Mouse (Mus musculus): ENCODE data around the gene Asic5. TPM values are rescaled to one million over a fixed set of nuclear protein-coding genes. Genes with fewer than 3 reads are reported as not detected.

Asic5 gene
- polyA plus RNA-seq, 1 experiment, result not detected

- Histone ChIP-seq H3K4me3 (ENCODE audit: insufficient read depth, poor library complexity, severe bottlenecking) (no peak overlapping the region), H3K79me2 (ENCODE audit: control insufficient read depth, insufficient read depth) (no peaks in the 10 kb centered on the region), H3K27me3 (ENCODE audit: control insufficient read depth, insufficient read depth, insufficient read length) (no peaks in the 10 kb centered on the region), H3ac (ENCODE audit: control insufficient read depth, insufficient read length, low read depth) (no peak overlapping the region), H3K79me3 (ENCODE audit: low read depth) (no peaks in the 10 kb centered on the region), H3K36me3 (ENCODE audit: control insufficient read depth, insufficient read depth) (no peaks in the 10 kb centered on the region)
- TF ChIP-seq FOSL1 (IDR thresholded peaks at IDR 0.05; ENCODE audit: insufficient read depth, low read length, poor library complexity, severe bottlenecking), result no peak
- no peak for TF ChIP-seq MYOG (IDR thresholded peaks at IDR 0.05; ENCODE audit: control insufficient read depth, extremely low read depth, insufficient read length)
- TF ChIP-seq MAX (IDR thresholded peaks at IDR 0.05), result no peak
- no peak for TF ChIP-seq MYOD1 (IDR thresholded peaks at IDR 0.05; ENCODE audit: control insufficient read depth, insufficient read length, low read depth)
- TF ChIP-seq CTCF (IDR thresholded peaks at IDR 0.05; ENCODE audit: control insufficient read depth, insufficient read depth, insufficient read length), result no peak
- no peak for TF ChIP-seq CEBPB (IDR thresholded peaks at IDR 0.05; ENCODE audit: low read depth)
- no peak for TF ChIP-seq USF1 (IDR thresholded peaks at IDR 0.05; ENCODE audit: low read depth)
Observed at GRCm38 (mm10) chr3:81949048-81949447, 33.0 kb upstream of the Asic5 start.

GRCm38 (mm10) chr3:81951785-81952184, 30.3 kb upstream of the Asic5 start:
- no peak for TF ChIP-seq MYOD1 (IDR thresholded peaks at IDR 0.05; ENCODE audit: control insufficient read depth, insufficient read length, low read depth)
- TF ChIP-seq CEBPB (IDR thresholded peaks at IDR 0.05; ENCODE audit: low read depth), result no peak
- no peak for TF ChIP-seq CTCF (IDR thresholded peaks at IDR 0.05; ENCODE audit: control insufficient read depth, insufficient read depth, insufficient read length)
- no peak for TF ChIP-seq MYOG (IDR thresholded peaks at IDR 0.05; ENCODE audit: control insufficient read depth, extremely low read depth, insufficient read length)
- no peak for TF ChIP-seq MAX (IDR thresholded peaks at IDR 0.05)
- no peak for TF ChIP-seq USF1 (IDR thresholded peaks at IDR 0.05; ENCODE audit: low read depth)
- no peak for TF ChIP-seq FOSL1 (IDR thresholded peaks at IDR 0.05; ENCODE audit: insufficient read depth, low read length, poor library complexity, severe bottlenecking)
- Histone ChIP-seq H3K4me3 (ENCODE audit: insufficient read depth, poor library complexity, severe bottlenecking) (no peak overlapping the region), H3K79me3 (ENCODE audit: low read depth) (no peaks in the 10 kb centered on the region), H3K27me3 (ENCODE audit: control insufficient read depth, insufficient read depth, insufficient read length) (no peaks in the 10 kb centered on the region), H3K79me2 (ENCODE audit: control insufficient read depth, insufficient read depth) (no peaks in the 10 kb centered on the region), H3K36me3 (ENCODE audit: control insufficient read depth, insufficient read depth) (no peaks in the 10 kb centered on the region), H3ac (ENCODE audit: control insufficient read depth, insufficient read length, low read depth) (no peak overlapping the region)

- Histone ChIP-seq H3K4me3 (ENCODE audit: insufficient read depth, poor library complexity, severe bottlenecking) (no peak overlapping the region), H3K79me2 (ENCODE audit: control insufficient read depth, insufficient read depth) (no peaks in the 10 kb centered on the region), H3K36me3 (ENCODE audit: control insufficient read depth, insufficient read depth) (no peaks in the 10 kb centered on the region), H3K79me3 (ENCODE audit: low read depth) (no peaks in the 10 kb centered on the region), H3ac (ENCODE audit: control insufficient read depth, insufficient read length, low read depth) (no peak overlapping the region), H3K27me3 (ENCODE audit: control insufficient read depth, insufficient read depth, insufficient read length) (no peaks in the 10 kb centered on the region)
- TF ChIP-seq MAX (IDR thresholded peaks at IDR 0.05), result no peak
Observed at GRCm38 (mm10) chr3:81957484-81957883, 24.6 kb upstream of the Asic5 start.

GRCm38 (mm10) chr3:81961336-81961735, 20.8 kb upstream of the Asic5 start:
- Histone ChIP-seq H3K79me2 (ENCODE audit: control insufficient read depth, insufficient read depth) (no peaks in the 10 kb centered on the region), H3K4me3 (ENCODE audit: insufficient read depth, poor library complexity, severe bottlenecking) (no peak overlapping the region), H3K27me3 (ENCODE audit: control insufficient read depth, insufficient read depth, insufficient read length) (no peaks in the 10 kb centered on the region), H3K36me3 (ENCODE audit: control insufficient read depth, insufficient read depth) (no peaks in the 10 kb centered on the region), H3K79me3 (ENCODE audit: low read depth) (no peaks in the 10 kb centered on the region), H3ac (ENCODE audit: control insufficient read depth, insufficient read length, low read depth) (no peak overlapping the region)
- no peak for TF ChIP-seq MYOG (IDR thresholded peaks at IDR 0.05; ENCODE audit: control insufficient read depth, extremely low read depth, insufficient read length)
- no peak for TF ChIP-seq CTCF (IDR thresholded peaks at IDR 0.05; ENCODE audit: control insufficient read depth, insufficient read depth, insufficient read length)
- no peak for TF ChIP-seq USF1 (IDR thresholded peaks at IDR 0.05; ENCODE audit: low read depth)
- no peak for TF ChIP-seq FOSL1 (IDR thresholded peaks at IDR 0.05; ENCODE audit: insufficient read depth, low read length, poor library complexity, severe bottlenecking)
- TF ChIP-seq CEBPB (IDR thresholded peaks at IDR 0.05; ENCODE audit: low read depth), result no peak
- TF ChIP-seq MAX (IDR thresholded peaks at IDR 0.05), result no peak

GRCm38 (mm10) chr3:81963768-81964167, 18.3 kb upstream of the Asic5 start:
- Histone ChIP-seq H3K79me3 (ENCODE audit: low read depth) (no peaks in the 10 kb centered on the region), H3K4me3 (ENCODE audit: insufficient read depth, poor library complexity, severe bottlenecking) (no peak overlapping the region), H3ac (ENCODE audit: control insufficient read depth, insufficient read length, low read depth) (no peak overlapping the region), H3K27me3 (ENCODE audit: control insufficient read depth, insufficient read depth, insufficient read length) (no peaks in the 10 kb centered on the region), H3K79me2 (ENCODE audit: control insufficient read depth, insufficient read depth) (no peaks in the 10 kb centered on the region), H3K36me3 (ENCODE audit: control insufficient read depth, insufficient read depth) (no peaks in the 10 kb centered on the region)
- TF ChIP-seq USF1 (IDR thresholded peaks at IDR 0.05; ENCODE audit: low read depth), result no peak

GRCm38 (mm10) chr3:81964596-81964995, 17.5 kb upstream of the Asic5 start:
- Histone ChIP-seq H3K79me2 (ENCODE audit: control insufficient read depth, insufficient read depth) (no peaks in the 10 kb centered on the region), H3ac (ENCODE audit: control insufficient read depth, insufficient read length, low read depth) (no peak overlapping the region), H3K4me3 (ENCODE audit: insufficient read depth, poor library complexity, severe bottlenecking) (no peak overlapping the region), H3K79me3 (ENCODE audit: low read depth) (no peaks in the 10 kb centered on the region), H3K27me3 (ENCODE audit: control insufficient read depth, insufficient read depth, insufficient read length) (no peaks in the 10 kb centered on the region), H3K36me3 (ENCODE audit: control insufficient read depth, insufficient read depth) (no peaks in the 10 kb centered on the region)
- TF ChIP-seq MYOG (IDR thresholded peaks at IDR 0.05; ENCODE audit: control insufficient read depth, extremely low read depth, insufficient read length) (no peak), USF1 (IDR thresholded peaks at IDR 0.05; ENCODE audit: low read depth) (no peak), CEBPB (IDR thresholded peaks at IDR 0.05; ENCODE audit: low read depth) (no peak), MYOD1 (IDR thresholded peaks at IDR 0.05; ENCODE audit: control insufficient read depth, insufficient read length, low read depth) (no peak), CTCF (IDR thresholded peaks at IDR 0.05; ENCODE audit: control insufficient read depth, insufficient read depth, insufficient read length) (no peak), MAX (IDR thresholded peaks at IDR 0.05) (no peak), FOSL1 (IDR thresholded peaks at IDR 0.05; ENCODE audit: insufficient read depth, low read length, poor library complexity, severe bottlenecking) (no peak)
